Mouse (Mus musculus) granulocyte monocyte progenitor cell, adult 5-6 weeks (primary cell): ENCODE data around the gene Wwtr1. TPM values are rescaled to one million over a fixed set of nuclear protein-coding genes. Genes with fewer than 3 reads are reported as not detected.

Experiments
- ATAC-seq: replicated peaks from 2 replicates; pipeline ENCODE4 v1.8.0; 2016; ENCODE audit warnings: mild to moderate bottlenecking, moderate TSS enrichment, inconsistent platforms; ENCODE audit not compliant: poor library complexity, severe bottlenecking
- total RNA-seq, 2 experiments: library from RNA; stranded (forward) in 1 of 2; stranded (reverse) in 1 of 2; fragments of 200-712, 200-1000 nt in 1 of 2; fragments of >200 nt in 1 of 2; fragmentation: Nextera tagmentation in 1 of 2; gene quantifications; 2 replicates each; pipeline ENCODE4 v1.2.3; 2014 to 2017

The Wwtr1 gene
- total RNA-seq (2014; fragmentation: Nextera tagmentation) (not detected in 2 replicates), total RNA-seq (2017) (not detected in 2 replicates)

DNA sequence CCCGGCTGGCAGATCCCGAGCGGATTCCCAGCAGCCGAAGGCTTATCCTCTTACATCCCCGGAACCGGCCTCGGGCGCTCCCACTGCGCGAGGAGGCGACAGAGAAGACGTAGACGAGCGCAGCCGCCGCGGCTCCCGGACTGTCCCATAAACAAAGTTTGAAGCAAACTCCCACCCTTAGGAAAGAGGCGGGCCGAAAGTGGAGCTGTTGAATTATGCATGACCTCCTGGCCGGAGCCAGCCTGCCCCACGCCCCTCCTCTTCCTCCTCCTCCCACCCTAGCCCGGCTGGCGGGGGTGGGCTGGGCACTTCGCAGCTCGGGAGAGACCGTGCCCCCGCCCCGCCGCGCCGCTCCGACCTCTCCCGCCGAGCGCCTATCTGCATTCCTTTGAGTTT lies at the start of gene Wwtr1:
Wwtr1 (minus strand) TSS at position 251 of the 396 bp plus-strand sequence.
- ATAC-seq: peak; percentile 54

DNA sequence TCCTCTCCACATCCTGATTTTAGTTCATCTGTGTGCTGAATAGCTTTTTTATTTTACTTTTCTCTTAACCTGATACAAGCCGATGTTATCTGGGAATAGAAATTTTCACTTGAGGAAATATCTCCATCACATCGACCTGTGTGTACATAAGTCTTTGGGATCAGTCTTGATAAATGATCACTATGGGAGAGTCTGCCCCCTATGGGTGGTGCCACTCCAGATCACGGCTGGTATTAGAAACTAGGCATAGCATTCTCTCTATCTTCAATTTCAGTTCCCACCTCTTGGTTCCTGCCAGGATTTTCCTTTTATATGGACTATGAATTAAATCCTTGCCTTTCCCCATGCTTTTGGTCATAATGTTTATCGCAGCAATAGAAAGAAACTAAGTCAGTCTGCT lies 44.0 kb upstream of the Wwtr1 start:
- ATAC-seq: no peak

DNA sequence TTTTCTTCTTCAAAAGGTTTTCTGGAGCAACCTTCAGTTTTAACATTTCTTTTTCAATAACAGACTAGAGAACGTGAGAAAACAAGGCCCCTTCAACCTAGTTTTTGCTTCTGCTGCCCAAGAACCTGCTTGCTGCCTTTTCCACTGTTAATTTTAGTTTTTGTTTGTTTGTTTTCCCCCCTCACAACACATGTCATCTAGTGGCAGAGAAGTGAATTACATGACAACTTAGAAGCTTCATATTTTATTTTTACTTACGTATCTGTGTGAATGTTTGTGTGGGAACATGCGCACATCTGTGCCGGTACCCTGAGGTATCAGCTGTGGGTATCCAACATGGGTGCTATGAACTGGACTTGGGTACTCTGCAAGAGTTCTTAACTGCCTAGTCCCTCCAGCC lies 39.9 kb upstream of the Wwtr1 start:
- ATAC-seq: no peak

DNA sequence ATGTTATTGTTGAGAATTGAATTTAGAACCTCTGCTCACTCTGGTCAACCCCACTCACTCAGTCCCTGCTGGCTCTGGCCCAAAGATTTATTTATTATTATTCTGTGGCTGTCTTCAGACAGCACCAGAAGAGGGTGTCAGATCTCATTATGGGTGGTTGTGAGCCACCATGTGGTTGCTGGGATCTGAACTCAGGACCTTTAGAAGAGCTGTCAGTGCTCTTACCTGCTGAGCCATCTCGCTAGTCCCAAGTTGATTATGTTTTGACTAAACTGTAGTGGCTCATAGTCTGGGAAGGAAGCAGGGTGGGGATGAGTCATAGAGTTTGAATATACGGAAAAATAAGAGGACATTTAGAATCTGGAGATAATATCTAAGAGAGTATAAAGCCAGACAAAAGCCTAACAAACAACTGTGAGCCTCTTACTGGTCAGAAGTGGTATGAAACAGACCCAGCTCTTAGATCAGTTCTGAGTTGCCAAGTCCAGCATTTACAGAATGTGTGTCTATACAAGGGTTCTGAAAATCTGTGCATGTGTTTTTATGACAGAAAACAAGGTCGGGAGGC lies 36.8 kb upstream of the Wwtr1 start:
- no peak for ATAC-seq

DNA sequence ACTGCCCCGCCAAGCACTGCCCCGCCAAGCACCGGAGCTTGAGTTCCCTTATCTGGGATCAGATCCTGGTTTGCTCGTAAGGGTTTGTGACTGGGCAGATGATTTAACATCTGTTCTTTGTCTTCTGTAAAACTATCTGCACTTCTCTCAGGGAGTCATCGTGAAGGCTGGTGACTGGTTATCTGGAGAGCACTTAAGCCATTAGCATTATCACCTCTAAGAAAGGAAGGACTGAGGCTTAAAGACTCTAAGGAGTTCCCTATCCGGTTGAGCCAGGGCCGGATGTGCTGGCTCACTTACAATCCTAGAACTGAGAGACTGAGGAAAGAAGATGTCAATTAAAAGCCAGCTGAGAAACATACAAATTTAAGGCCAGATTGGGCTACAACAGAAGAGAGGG lies 36.1 kb upstream of the Wwtr1 start:
- ATAC-seq: no peak

DNA sequence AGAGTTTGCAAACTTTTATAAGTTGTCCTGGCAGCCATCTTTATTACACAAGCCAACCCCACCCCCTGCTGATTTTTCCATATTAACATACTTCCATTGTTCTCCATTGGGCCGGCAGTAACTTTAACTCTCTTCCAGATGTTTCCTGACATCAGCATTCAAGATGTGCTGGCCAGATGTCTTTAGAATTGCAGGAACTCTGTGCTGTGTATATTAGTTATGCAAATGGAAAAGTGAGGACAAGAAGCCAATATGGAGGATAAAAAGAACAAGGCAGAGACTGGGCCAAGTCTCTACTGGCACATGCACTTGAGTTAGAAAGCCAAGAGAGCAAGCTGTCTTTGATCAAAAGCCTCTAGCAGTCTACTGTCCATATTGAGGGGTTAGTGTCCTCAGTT lies 28.9 kb upstream of the Wwtr1 start:
- no peak for ATAC-seq

DNA sequence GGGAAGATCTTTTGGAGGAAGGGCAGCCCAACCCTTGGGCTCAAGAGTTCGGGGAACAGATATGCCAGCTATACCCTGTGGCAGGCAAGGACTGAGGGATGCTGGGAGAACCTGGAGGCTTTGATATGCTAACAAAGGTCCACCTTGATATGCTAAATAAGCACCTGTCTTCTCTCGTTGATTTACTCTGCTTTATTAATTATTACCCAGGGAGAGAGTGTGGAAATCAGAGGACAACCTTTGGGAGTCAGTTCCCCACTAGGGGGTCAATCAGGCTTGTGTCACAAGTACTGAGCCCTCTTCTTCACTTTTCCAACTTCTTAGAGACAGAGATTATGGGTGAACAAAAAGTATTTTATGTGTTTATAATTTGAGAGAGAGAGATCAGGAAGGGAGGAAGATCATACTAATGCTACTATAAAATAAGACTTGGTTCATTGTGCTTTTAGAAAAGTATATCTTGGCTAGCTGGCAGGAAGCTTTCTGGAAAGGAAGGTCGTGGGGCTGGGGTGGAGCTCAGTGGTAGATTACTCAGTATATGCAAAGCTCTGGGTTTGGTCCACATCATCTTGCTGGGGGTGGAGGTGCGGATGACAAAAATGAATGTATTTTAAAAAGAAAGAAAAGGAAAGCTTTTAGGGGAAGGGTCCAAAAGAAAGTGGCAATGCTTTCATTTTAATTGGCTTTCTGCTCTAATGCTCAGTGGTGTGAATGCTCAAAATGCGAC lies 28.3 kb upstream of the Wwtr1 start:
- no peak for ATAC-seq

DNA sequence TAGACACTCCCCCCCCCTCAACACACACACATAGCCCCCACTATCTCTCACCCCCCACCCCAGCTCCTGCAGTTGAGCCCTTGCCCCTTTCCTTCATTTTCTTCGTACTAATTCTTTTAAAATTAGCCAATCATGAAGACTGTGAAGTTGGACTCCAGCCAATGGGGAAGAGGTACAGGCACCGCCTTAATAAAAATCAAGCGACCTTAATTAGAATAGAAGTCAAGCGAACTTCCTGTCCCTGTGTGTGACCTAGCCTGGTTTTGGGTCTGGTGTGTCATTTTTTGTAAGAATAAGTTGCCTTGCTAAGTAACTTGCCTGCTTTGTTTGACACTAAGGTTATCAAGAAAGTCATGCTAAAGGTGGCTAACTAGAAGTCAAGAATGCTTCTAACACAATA lies 26.9 kb upstream of the Wwtr1 start:
- ATAC-seq: no peak

DNA sequence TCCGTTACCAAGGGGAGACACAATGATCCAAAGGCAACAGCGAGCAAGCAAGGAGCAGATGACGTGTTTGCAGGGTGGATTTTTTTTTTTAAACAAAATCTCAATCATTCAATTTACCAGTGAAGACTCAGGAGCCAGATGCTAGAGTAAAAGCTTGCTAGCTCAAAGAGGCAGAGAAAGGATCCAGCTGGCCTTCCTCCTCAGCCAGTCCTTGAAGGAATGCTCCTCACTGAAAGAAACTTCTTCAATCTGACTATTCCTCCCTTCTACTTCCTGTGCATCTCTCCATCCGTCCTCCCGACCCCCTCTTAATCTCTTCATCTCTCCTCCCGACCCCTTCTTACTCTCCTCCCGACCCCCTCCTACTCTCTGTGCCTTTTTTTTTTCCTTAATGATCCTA lies 20.9 kb upstream of the Wwtr1 start:
- no peak for ATAC-seq

DNA sequence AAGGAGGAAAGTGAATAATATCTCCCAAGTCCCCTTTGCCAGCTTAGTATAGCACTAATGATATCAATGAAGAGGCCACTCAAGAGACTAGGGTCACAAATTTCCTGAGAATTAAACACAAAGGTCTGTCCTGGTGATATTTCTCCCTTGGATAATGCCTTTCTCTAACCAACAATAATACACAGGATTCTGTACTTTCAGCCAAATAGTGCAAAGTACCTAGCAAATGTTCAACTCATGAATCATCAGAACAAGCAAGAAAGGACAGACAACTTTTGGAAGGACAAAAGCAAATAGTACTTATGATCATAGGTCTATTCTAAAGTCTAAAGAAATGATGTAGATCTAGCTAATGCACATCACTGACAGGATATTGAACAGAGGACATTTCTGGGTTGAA lies 19.8 kb upstream of the Wwtr1 start:
- no peak for ATAC-seq

DNA sequence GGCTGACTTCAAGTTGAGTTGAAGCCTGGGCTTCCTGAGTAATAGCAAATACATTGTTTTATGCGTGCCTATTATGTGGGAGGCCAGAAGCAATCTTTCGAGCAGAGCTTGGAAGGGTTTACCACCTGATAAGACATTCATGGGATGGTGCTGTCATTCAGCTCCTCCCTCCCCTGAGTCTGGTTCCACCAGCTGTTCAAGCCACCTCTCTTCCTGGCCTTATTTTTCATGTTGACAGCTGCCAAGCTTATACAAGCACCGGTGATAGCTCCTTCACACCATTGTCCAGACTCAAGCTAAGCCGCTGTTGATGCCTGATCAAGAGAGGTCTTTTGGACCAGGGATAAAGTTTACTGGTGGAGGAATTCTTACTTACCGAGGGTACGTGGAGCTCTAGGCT lies 10.3 kb upstream of the Wwtr1 start:
- no peak for ATAC-seq

DNA sequence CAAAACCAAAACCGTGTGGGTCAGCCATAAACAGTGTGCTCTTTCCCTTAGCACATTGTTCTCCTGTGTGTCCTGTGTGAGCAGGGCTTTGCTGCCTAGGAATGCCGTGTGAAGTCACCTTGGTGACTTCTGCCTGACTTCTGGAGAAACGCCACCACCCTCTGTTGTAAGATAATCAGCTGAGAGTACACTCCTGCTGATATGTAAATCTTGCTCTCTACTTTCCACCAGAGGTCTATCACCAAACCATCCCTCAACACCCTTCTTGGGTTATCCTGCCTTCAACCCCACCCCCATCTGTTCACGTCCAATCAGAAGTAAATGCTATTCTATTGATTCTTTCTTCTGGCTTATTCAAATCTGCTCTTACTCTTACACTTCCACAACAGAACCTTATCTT lies 7.8 kb upstream of the Wwtr1 start:
- no peak for ATAC-seq

DNA sequence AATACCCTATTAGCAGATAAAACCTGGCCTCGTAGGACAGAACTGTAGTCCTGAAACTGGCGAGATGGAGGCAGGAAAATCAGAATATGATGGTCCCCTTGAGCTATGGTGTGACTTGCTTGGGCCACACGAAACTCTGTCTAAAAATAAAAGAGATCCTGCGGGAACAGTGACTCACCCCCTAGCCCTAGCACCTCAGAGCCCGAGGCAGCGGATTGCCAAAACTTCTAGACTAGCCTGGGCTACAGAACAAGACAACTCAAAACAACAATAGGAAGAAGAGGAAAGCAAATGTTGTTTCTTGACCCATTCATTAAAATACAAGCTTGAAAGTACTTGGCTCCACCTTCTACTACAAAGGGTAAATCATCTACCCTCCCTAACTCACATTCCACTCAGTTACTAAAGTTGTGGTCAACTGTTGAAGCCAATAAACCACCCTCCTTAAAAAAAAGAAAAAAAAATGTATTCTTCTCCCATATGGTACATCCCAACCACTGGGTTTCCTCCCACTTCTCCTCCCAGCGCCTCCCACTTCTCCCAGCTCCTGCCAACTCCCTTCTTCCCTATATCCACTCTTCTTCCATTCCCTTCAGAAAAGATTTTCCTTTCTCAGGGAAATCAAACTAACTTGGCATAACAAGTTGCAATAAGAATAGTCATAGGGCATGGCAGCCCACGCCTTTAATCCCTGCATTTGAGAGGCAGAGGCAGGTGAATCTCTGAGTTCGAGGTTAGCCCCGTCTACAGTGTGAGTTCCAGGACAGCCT lies 4.9 kb upstream of the Wwtr1 start:
- no peak for ATAC-seq

DNA sequence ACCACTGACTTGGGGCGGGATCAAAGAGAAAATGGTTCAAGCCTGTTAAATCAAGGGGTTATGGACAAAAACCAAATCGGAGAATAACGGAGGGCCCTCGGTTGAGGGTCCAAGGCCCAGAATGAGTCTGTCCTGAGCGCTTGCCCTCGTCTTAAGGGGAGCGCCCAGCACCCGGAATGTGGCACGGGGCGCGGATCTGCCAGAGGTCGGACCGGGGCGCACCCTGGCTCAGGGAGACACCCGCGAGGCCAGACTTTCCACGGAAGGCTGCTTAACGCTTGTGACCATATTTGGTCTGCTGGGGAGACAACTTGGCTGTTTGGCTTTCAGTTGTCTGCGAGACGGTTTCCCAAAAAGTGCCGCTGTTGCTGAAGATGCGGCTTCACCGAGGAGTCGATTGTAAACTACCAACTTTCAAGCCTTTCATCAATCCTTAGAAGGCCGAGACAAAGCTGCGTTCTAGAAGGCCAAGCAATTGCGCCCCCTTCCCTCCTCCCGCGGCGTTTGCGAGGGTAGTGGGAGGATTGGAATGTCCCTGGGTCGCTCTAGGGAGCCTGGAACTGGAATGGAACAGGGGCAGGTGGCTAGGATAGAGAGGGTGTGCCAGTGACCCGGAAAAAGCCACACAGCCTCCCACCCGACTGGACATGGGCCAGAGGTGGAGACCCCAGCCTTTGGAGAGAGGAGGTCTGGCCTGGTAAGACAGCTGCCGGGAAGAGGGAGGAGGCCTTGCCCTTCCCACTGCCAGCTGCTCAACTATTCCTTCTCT lies 530 bp upstream of the Wwtr1 start:
- peak; percentile 33 for ATAC-seq

DNA sequence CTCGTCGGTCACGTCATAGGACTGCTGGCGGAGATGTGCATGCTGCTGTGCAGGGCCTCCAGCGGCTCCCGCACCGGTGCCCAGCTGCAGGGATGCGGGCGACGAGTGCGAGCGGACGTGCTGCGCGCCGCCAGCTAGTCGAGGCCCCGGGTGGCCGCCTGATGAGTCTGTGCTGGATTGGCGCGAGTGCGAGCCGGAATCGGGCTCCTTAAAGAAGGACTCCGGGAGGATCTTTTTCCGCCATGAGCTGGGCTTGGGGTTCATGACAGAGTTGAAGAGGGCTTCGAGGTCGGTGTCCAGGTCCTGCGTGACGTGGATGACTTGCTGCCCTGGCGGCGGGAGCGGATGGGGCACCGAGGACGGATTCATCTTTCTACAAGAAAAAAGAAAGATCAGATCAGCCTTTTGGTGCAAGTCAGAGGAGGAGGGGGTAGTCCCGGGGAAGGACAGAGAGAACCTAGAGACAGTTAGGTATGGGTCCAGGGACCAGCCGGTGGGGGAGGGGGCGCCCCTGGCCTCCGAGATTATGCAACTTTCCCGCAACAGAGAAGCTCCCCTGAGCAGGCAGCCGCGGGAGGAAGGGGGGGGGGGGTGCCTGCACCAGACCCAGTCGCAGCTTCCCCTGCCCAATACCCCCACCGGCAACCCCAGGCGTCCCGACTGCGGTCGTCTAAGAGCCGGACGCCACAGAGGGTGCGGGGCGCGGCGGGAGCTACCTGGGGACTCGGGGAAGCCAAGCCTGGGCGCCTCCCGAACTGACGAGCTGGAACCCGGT lies 638 bp downstream of the Wwtr1 start:
- peak; percentile 77 for ATAC-seq

DNA sequence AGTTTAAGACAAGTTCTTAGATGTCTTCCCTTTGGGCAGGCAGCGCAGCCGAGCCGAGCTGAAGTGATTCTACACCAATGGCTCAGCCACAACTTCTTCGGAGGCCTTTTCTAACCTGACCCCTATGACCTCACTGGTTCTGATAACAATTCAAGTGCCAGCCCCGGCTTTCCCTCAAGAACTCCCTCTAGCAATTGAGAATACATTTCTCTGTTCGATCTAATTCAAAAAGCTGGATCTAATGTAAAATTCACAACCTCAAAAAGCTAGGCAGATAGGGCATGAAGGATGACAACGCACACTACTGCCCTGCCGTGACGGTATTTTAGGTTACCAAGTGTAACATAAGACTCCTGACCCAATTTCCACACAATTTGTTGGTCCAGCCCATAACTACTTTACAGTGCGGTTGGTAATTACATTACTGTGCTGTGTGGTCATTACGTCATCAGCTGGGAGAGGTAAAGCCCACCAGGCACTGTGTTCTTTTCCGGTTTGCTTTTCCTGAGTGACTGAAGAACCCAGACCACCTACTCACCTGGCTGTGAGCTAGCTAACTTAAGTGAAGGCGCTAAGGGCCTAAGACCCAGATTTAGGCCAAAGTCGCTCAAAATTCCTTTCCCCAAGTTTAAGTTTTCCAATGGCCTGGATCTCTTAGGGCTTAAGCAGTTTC lies 1.7 kb downstream of the Wwtr1 start:
- ATAC-seq: peak; percentile 20; the same call in 1 of the 2 replicates

DNA sequence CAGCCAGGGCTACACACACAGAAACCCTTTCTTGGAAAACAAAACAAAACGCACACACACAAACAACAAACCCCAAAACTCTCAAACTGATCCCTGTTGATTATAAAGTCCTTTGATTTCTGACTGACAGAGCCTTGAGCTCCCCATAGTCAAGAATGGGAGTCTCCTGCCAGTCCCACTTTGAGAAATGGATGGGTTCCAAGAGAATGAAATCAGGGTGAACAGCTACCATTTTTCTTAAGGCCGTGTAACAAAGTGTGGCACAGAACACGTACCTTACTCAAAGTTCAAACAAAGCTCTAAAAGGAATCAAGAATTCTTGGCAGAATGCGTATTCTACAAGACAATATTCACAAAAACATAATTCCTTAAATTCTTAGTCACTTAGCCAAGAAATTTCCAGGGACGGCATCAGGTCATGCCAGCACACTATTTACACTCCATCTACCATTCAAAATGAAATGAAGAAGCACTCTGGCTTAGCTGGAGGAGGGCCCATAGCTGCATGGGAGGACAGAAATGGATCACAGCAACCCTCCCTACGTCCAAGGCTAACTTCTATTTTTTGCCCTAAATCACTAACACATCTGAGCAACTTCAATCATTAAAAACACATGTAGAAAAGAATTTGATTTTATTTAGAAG lies 3.3 kb downstream of the Wwtr1 start:
- ATAC-seq: no peak

DNA sequence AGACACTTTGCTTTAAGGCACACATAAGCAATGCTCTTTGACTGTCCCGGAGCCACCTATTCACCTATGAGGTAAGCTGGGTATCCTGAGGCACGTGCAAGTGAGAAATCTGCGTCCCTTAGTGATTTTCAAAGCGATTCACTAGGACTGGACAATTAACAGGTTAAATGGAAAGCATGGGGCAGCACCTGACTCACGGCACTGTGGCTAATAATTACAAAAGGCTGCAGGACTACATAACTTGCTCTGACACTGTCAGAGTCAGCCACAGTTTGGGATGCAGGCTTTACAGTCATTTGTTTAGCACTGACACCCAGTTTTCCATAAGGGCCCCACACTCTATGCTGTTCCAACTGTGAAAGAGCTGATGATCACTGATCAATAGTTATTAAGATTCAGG lies 9.1 kb downstream of the Wwtr1 start:
- ATAC-seq: no peak

DNA sequence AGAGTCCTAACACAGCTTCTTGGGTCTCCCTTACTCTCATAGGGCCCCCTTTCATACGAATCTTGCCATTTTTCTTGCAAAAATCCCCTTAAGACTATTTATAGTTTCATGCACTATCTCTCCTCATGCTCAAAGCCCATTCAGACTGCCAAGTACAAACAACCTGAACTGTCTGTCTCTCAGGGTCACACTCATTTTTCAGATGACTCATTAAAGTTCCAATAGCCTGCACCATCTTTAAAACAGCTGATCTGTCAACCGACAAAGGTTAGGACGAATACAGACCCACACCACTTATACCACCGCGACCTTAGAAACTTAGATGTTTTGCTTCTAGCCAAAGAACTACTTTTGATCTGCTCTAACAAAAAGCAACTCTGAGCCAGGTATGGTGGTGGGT lies 12.1 kb downstream of the Wwtr1 start:
- ATAC-seq: no peak
